In genomic region chr16:91534477-91534876, GRCm38 (mm10) we compare ENCODE assay signal across 8 mouse cellular contexts. TPM values are rescaled to one million over a fixed set of nuclear protein-coding genes. Genes with fewer than 3 reads are reported as not detected.
DNase-seq lines count a peak whose midpoint lies in the region; ATAC-seq and TF ChIP-seq lines count a peak whose summit lies in the region.

No protein-coding gene starts in this region.

- no peaks in the 10 kb centered on the region for H3K9me3 ChIP-seq in MEL (replicated peaks; ENCODE audit: insufficient read depth, low read length)
- no peaks in the 10 kb centered on the region for H3K9me3 ChIP-seq in liver, embryonic 15.5 days (replicated peaks)

- H3K4me1 ChIP-seq in MEL (ENCODE audit: control insufficient read depth in 1 of 2, insufficient read depth in 2 of 2, low read length in 2 of 2): peaks cover 13 to 49% of the 10 kb centered on the region in 2 experiments
- H3K4me1 ChIP-seq in liver, embryonic 15.5 days (replicated peaks): peaks cover 62% of the 10 kb centered on the region

- peak; percentile 29 to 75; a peak in 3 of 4 replicates for TF ChIP-seq EP300 in MEL (IDR thresholded peaks at IDR 0.05; ENCODE audit: low read depth in 1 of 2, low read length in 2 of 2)

- no peak overlapping the region for H3K4me2 ChIP-seq in liver, embryonic 15.5 days

- H3K79me2 ChIP-seq in MEL (ENCODE audit: control insufficient read depth, insufficient read depth, low read length, poor library complexity): no peaks in the 10 kb centered on the region

- TF ChIP-seq RAD21 in MEL (IDR thresholded peaks at IDR 0.05; ENCODE audit: low read depth, low read length): no peak

- DNase-seq in adrenal gland, postnatal 10 days: peak; percentile 44
- no peak for DNase-seq in adrenal gland, adult 2 months
- peak; percentile 49 to 54 for DNase-seq in kidney, postnatal 25 days
- DNase-seq in kidney, adult 9 months: no peak
- DNase-seq in MEL (ENCODE audit: low read depth, low spot score): peak; percentile 93
- peak; percentile 84 for DNase-seq in thymus, postnatal 4 days

- ATAC-seq in erythroblast, adult 5-6 weeks (replicated peaks; ENCODE audit: low FRiP score, poor library complexity, severe bottlenecking): peak; percentile 90
- ATAC-seq in liver, embryonic 15.5 days (ENCODE audit: insufficient read depth): peak; percentile 82

- H3K9ac ChIP-seq in MEL (ENCODE audit: control insufficient read depth, low read depth, low read length, poor library complexity, severe bottlenecking): peak overlapping the region; percentile 34
- no peak overlapping the region for H3K9ac ChIP-seq in liver, embryonic 15.5 days

- TF ChIP-seq POLR2A in MEL (IDR thresholded peaks at IDR 0.05; ENCODE audit: control insufficient read depth in 1 of 2, insufficient read depth in 1 of 2, low read depth in 1 of 2, low read length in 2 of 2, poor library complexity in 1 of 2): no peak

- H3K27me3 ChIP-seq in MEL (ENCODE audit: control insufficient read depth in 1 of 2, insufficient read depth in 2 of 2, low read length in 2 of 2): no peaks in the 10 kb centered on the region
- H3K27me3 ChIP-seq in liver, embryonic 15.5 days: peaks cover 33% of the 10 kb centered on the region

- TF ChIP-seq CTCF in MEL (IDR thresholded peaks at IDR 0.05 in 2 of 3, conservative IDR thresholded peaks at IDR 0.05 in 1 of 3; ENCODE audit: control insufficient read depth in 1 of 3, insufficient read depth in 1 of 3, low read depth in 2 of 3, low read length in 3 of 3, poor library complexity in 1 of 3, severe bottlenecking in 1 of 3): no peak

- 35% methylated on average over 13 of the region's 13 CpGs for WGBS in liver, embryonic 15.5 days (ENCODE audit: insufficient replicate concordance)

- peak overlapping the region; percentile 80 for H3K27ac ChIP-seq in MEL (ENCODE audit: control insufficient read depth, low read depth, low read length)
- no peak overlapping the region for H3K27ac ChIP-seq in liver, embryonic 15.5 days (replicated peaks)

- peak overlapping the region; percentile 43 to 53 for H3K4me3 ChIP-seq in MEL (ENCODE audit: control insufficient read depth in 1 of 2, insufficient read depth in 1 of 2, low read depth in 2 of 2, low read length in 2 of 2)
- H3K4me3 ChIP-seq in liver, embryonic 15.5 days (replicated peaks): no peak overlapping the region

- H3K36me3 ChIP-seq in MEL (ENCODE audit: control insufficient read depth in 1 of 2, insufficient read depth in 2 of 2, low read length in 2 of 2): peaks cover 0 to 33% of the 10 kb centered on the region in 2 experiments; a peak in 2 of 4 replicates
- no peaks in the 10 kb centered on the region for H3K36me3 ChIP-seq in liver, embryonic 15.5 days (replicated peaks)

TF ChIP-seq in MEL, 35 proteins besides CTCF, POLR2A, EP300 and RAD21:
- no peak for TF ChIP-seq ZC3H11A (IDR thresholded peaks at IDR 0.05; ENCODE audit: low read depth, low read length)
- TF ChIP-seq ZMIZ1 (IDR thresholded peaks at IDR 0.05; ENCODE audit: low read depth, low read length): no peak
- no peak for TF ChIP-seq CHD2 (IDR thresholded peaks at IDR 0.05; ENCODE audit: low read length)
- TF ChIP-seq MAFK (IDR thresholded peaks at IDR 0.05; ENCODE audit: borderline replicate concordance, low read depth, low read length): peak; percentile 17; the same call in 1 of the 2 replicates
- TF ChIP-seq NRF1 (IDR thresholded peaks at IDR 0.05; ENCODE audit: insufficient read depth, low read depth, low read length, poor library complexity, severe bottlenecking): peak; percentile 52; the same call in 1 of the 2 replicates
- no peak for TF ChIP-seq CHD1 (IDR thresholded peaks at IDR 0.05; ENCODE audit: low read depth, low read length)
- peak; percentile 55 for TF ChIP-seq TCF12 (IDR thresholded peaks at IDR 0.05; ENCODE audit: low read depth, low read length)
- TF ChIP-seq GABPA (IDR thresholded peaks at IDR 0.05; ENCODE audit: low read depth, low read length): no peak
- peak; percentile 49 for TF ChIP-seq MXI1 (IDR thresholded peaks at IDR 0.05; ENCODE audit: low read depth, low read length)
- TF ChIP-seq MYC (IDR thresholded peaks at IDR 0.05; ENCODE audit: low read depth, low read length): no peak
- TF ChIP-seq TAL1 (IDR thresholded peaks at IDR 0.05; ENCODE audit: low read length): no peak
- peak; percentile 62; the same call in 1 of the 2 replicates for TF ChIP-seq ETS1 (IDR thresholded peaks at IDR 0.05; ENCODE audit: low read depth, low read length)
- no peak for TF ChIP-seq ELF1 (IDR thresholded peaks at IDR 0.05; ENCODE audit: low read depth, low read length)
- no peak for TF ChIP-seq MAX (IDR thresholded peaks at IDR 0.05; ENCODE audit: low read length)
- no peak for TF ChIP-seq HCFC1 (IDR thresholded peaks at IDR 0.05; ENCODE audit: low read depth, low read length)
- TF ChIP-seq NELFE (IDR thresholded peaks at IDR 0.05; ENCODE audit: low read depth, low read length): no peak
- peak; percentile 71 for TF ChIP-seq USF1 (IDR thresholded peaks at IDR 0.05; ENCODE audit: low read depth, low read length)
- peak; percentile 55; the same call in 1 of the 2 replicates for TF ChIP-seq RCOR1 (IDR thresholded peaks at IDR 0.05; ENCODE audit: low read depth, low read length)
- TF ChIP-seq JUND (IDR thresholded peaks at IDR 0.05; ENCODE audit: low read depth, low read length): no peak
- no peak for TF ChIP-seq ZKSCAN1 (IDR thresholded peaks at IDR 0.05; ENCODE audit: low read depth, low read length)
- TF ChIP-seq ZNF384 (IDR thresholded peaks at IDR 0.05; ENCODE audit: low read depth, low read length): 0 out of 2 replicates have a peak, but pooled peaks have one; percentile 15
- TF ChIP-seq SIN3A (IDR thresholded peaks at IDR 0.05; ENCODE audit: low read length): peak; percentile 46
- peak; percentile 35; the same call in 1 of the 2 replicates for TF ChIP-seq GATA1 (IDR thresholded peaks at IDR 0.05; ENCODE audit: low read depth, low read length)
- TF ChIP-seq TBP (IDR thresholded peaks at IDR 0.05; ENCODE audit: low read depth, low read length): no peak
- peak; percentile 67; the same call in 1 of the 2 replicates for TF ChIP-seq BHLHE40 (IDR thresholded peaks at IDR 0.05; ENCODE audit: borderline replicate concordance, low read depth, low read length)
- peak; percentile 22; the same call in 1 of the 2 replicates for TF ChIP-seq MYB (IDR thresholded peaks at IDR 0.05; ENCODE audit: low read depth, low read length)
- TF ChIP-seq MEF2A (IDR thresholded peaks at IDR 0.05; ENCODE audit: extremely low read depth, insufficient replicate concordance, low read depth, low read length, poor library complexity, severe bottlenecking): no peak
- TF ChIP-seq USF2 (IDR thresholded peaks at IDR 0.05; ENCODE audit: borderline replicate concordance in 1 of 2, insufficient read depth in 1 of 2, low read depth in 1 of 2, low read length in 2 of 2): no peak
- TF ChIP-seq E2F4 (IDR thresholded peaks at IDR 0.05; ENCODE audit: borderline replicate concordance, low read depth, low read length): no peak
- TF ChIP-seq POLR2AphosphoS2 (IDR thresholded peaks at IDR 0.05; ENCODE audit: low read length): no peak
- 0 out of 2 replicates have a peak, but pooled peaks have one; percentile 57 for TF ChIP-seq MAZ (IDR thresholded peaks at IDR 0.05; ENCODE audit: low read depth, low read length)
- no peak for TF ChIP-seq SMC3 (IDR thresholded peaks at IDR 0.05; ENCODE audit: low read depth, low read length)
- TF ChIP-seq POLR2AphosphoS5 (IDR thresholded peaks at IDR 0.05; ENCODE audit: borderline replicate concordance, low read depth, low read length): no peak
- no peak for TF ChIP-seq UBTF (IDR thresholded peaks at IDR 0.05; ENCODE audit: borderline replicate concordance, insufficient read depth, low read depth, low read length)
- no peak for TF ChIP-seq KAT2A (conservative IDR thresholded peaks at IDR 0.05; ENCODE audit: low read depth, low read length)
TF ChIP-seq in MEL: peak in this region for 13.

RNA-seq across cellular contexts. Expression of gene Ifngr2, which starts 12.4 kb away (rescaled TPM):
- 10 to 100 TPM; 27.5 to 31.9 TPM for total RNA-seq in adrenal gland, postnatal 10 days (2021)
- 10 to 100 TPM; 19.9 to 34.0 TPM for total RNA-seq in adrenal gland, adult 2 months (2021)
- 25.1 and 39.2 TPM in 2 replicates for polyA plus RNA-seq in adrenal gland, adult 2 months (2012; rRNA removed)
- 2.8 and 4.1 TPM in 2 replicates for total RNA-seq in MEL (2012; rRNA removed)
- 10 to 100 TPM in 1 of 2 experiments, not detected in 1; 11.0 TPM for polyA plus RNA-seq in MEL (2012; ENCODE audit: insufficient read depth in 1 of 2, insufficient read length in 2 of 2, low read depth in 1 of 2, low replicate concordance in 2 of 2, missing spikeins in 1 of 2)
- total RNA-seq in erythroblast, adult 5-6 weeks (2015; ENCODE audit: low replicate concordance): 6.7 and 13.3 TPM in 2 replicates
- total RNA-seq in erythroblast, adult 5-6 weeks (2017; ENCODE audit: low replicate concordance): 3.9 and 6.4 TPM in 2 replicates
- polyA plus RNA-seq in liver, embryonic 15.5 days (2015; fragmentation: Nextera tagmentation; extraction: Ambion mirVana): 16.1 and 17.1 TPM in 2 replicates

RNA-seq across cellular contexts. Expression of gene Ifnar1, which starts 49.4 kb away (rescaled TPM):
- total RNA-seq in adrenal gland, postnatal 10 days (2021): 10 to 100 TPM; 71.2 to 85.3 TPM
- total RNA-seq in adrenal gland, adult 2 months (2021): 10 to 100 TPM; 66.1 to 71.3 TPM
- polyA plus RNA-seq in adrenal gland, adult 2 months (2012; rRNA removed): 10.9 and 11.3 TPM in 2 replicates
- 10.3 and 12.2 TPM in 2 replicates for total RNA-seq in MEL (2012; rRNA removed)
- polyA plus RNA-seq in MEL (2012; ENCODE audit: insufficient read depth in 1 of 2, insufficient read length in 2 of 2, low read depth in 1 of 2, low replicate concordance in 2 of 2, missing spikeins in 1 of 2): 10 to 100 TPM in 1 of 2 experiments, not detected in 1; 20.2 TPM
- total RNA-seq in erythroblast, adult 5-6 weeks (2015; ENCODE audit: low replicate concordance): 81.7 and 93.6 TPM in 2 replicates
- total RNA-seq in erythroblast, adult 5-6 weeks (2017; ENCODE audit: low replicate concordance): 133 and 147 TPM in 2 replicates
- 19.4 and 21.6 TPM in 2 replicates for polyA plus RNA-seq in liver, embryonic 15.5 days (2015; fragmentation: Nextera tagmentation; extraction: Ambion mirVana)

Comparison
In these comparisons a context has a peak if more than half of its experiments do, and no peak if none do; other contexts are left out.
1. DNase-seq: peak in adrenal gland, postnatal 10 days (single experiment), kidney, postnatal 25 days (2 of 2), MEL (single experiment) and thymus, postnatal 4 days (single experiment); none in adrenal gland, adult 2 months (single experiment) and kidney, adult 9 months (single experiment).